Mouse (Mus musculus) ES-Bruce4 (cell line): ENCODE measurements around the gene Dot1l.

Experiments
- CTCF ChIP-seq: IDR thresholded peaks from one replicate; pipeline ENCODE4 v1.8.1; 2011; ENCODE audit warnings: low read depth, low read length
- EP300 ChIP-seq: IDR thresholded peaks from 2 replicates; pipeline ENCODE4 v1.6.1; 2011; ENCODE audit warnings: low read depth, low read length; ENCODE audit not compliant: insufficient read depth
- POLR2A ChIP-seq: IDR thresholded peaks from one replicate; pipeline ENCODE4 v1.8.1; 2011; ENCODE audit warnings: low read length; ENCODE audit not compliant: insufficient read depth

DNA sequence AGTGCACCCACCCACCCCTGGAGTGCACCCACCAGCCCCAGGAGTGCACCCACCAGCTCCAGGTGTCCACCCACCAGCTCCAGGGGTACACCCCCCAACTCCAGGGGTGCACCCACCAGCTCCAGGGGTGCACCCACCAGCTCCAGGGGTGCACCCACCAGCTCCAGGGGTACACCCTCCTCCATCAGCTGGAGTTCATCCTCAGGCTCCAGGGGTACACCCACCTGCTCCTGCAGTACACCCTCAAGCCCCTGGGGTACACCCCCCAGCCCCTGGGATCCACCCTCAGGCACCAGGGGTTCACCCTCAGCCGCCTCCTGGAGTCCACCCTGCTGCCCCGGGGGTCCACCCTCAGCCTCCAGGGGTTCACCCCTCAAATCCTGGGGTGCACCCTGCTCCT, 49.3 kb downstream of the Dot1l start:
- TF ChIP-seq EP300 = no peak
- no peak for TF ChIP-seq CTCF
- TF ChIP-seq POLR2A = no peak
